10 mouse cellular contexts compared by ENCODE assay signal in the genomic region with DNA sequence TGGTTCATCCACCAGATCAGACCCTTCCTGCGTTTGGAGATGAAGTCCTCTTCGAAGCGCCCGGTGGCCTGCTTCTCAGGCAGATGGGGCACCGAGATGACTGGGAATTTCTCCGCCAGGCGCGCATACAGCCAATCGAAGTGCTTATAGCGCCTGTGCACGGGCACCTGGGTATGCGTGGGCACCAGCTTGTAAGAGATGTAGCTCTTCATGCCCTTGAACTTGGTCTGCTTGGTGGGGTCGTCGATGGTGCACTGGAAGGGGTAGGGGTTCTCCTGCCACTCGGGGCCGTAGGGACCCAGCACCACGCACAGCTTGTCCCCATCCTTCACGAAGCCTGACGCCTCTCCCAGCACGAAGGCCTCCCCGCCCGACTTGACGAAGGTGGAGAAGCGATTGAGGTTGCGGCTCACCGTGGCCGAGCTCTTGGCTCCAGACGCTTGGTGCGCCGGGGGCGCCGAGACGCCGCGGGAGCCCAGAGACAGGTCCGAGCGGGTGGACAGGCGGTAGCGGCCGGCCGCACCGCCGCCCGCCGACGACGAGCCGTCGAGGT. TPM values are rescaled to one million over a fixed set of nuclear protein-coding genes. Genes with fewer than 3 reads are reported as not detected.
DNase-seq lines count a peak whose midpoint lies in the region; ATAC-seq and TF ChIP-seq lines count a peak whose summit lies in the region.
"Had no signal": no experiment of that assay in that cellular context is flagged by ENCODE, and none has a peak within 500 bp of the region (broad histone marks: within the 10 kb centered on the region; RNA-seq: fewer than 3 reads in every experiment).

No protein-coding gene starts in this region.

- WGBS in forebrain, embryonic 15.5 days: 11% methylated on average over 49 of the region's 49 CpGs
- WGBS in limb, embryonic 10.5 days: 9% methylated on average over 49 of the region's 49 CpGs

- no peaks in the 10 kb centered on the region for H3K36me3 ChIP-seq in forebrain, embryonic 15.5 days
- peaks cover 7% of the 10 kb centered on the region for H3K36me3 ChIP-seq in limb, embryonic 10.5 days

- peak; percentile 44 to 45 for DNase-seq in left cerebral cortex, postnatal 36 days (ENCODE audit: low spot score in 2 of 2)
- no peak for DNase-seq in left cerebral cortex, postnatal 14 days (ENCODE audit: low spot score in 2 of 2)
- DNase-seq in limb, embryonic 10.5 days (ENCODE audit: low spot score): peak; percentile 72
- peak; percentile 69 for DNase-seq in neural tube, embryonic 10.5 days (ENCODE audit: extremely low spot score, low spot score)
- DNase-seq in frontal cortex, postnatal 14 days (ENCODE audit: low spot score in 2 of 2): no peak
- DNase-seq in adrenal gland, postnatal 25 days: no peak

- H3K27me3 ChIP-seq in forebrain, embryonic 15.5 days: no peaks in the 10 kb centered on the region
- no peaks in the 10 kb centered on the region for H3K27me3 ChIP-seq in limb, embryonic 10.5 days (ENCODE audit: low read depth, poor library complexity, severe bottlenecking)

- TF ChIP-seq POLR2A in bone marrow macrophage, adult 2 months (IDR thresholded peaks at IDR 0.05; ENCODE audit: borderline replicate concordance, low read depth, low read length): no peak

- intact Hi-C loops in left cerebral cortex, postnatal 36 days (cut with DNase I): loop anchor here (5.0 to 10.0 kb wide), 3 partner anchors 200 to 573 kb away; a partner anchor contains a TSS
- intact Hi-C loops in left cerebral cortex, postnatal 14 days (cut with DNase I): loop anchor here (5.0 to 10.0 kb wide), 4 partner anchors 130 to 573 kb away; a partner anchor contains a TSS

- H3K4me2 ChIP-seq in forebrain, embryonic 15.5 days (replicated peaks): peak overlapping the region; percentile 90

- H3K4me3 ChIP-seq in bone marrow macrophage, adult 2 months (ENCODE audit: insufficient read depth, low read length): peak overlapping the region; percentile 83
- H3K4me3 ChIP-seq in forebrain, embryonic 15.5 days: peak overlapping the region; percentile 95
- peak overlapping the region; percentile 65 for H3K4me3 ChIP-seq in limb, embryonic 10.5 days

- peak overlapping the region; percentile 80 for H3K27ac ChIP-seq in bone marrow macrophage, adult 2 months (ENCODE audit: insufficient read depth, low read depth, low read length)
- peak overlapping the region; percentile 94 for H3K27ac ChIP-seq in forebrain, embryonic 15.5 days (replicated peaks)
- H3K27ac ChIP-seq in limb, embryonic 10.5 days: peak overlapping the region; percentile 93

- peaks cover 10% of the 10 kb centered on the region for H3K4me1 ChIP-seq in bone marrow macrophage, adult 2 months (ENCODE audit: control insufficient read depth, insufficient read depth, low read length)
- H3K4me1 ChIP-seq in forebrain, embryonic 15.5 days: peaks cover 49% of the 10 kb centered on the region
- H3K4me1 ChIP-seq in limb, embryonic 10.5 days: peaks cover 68% of the 10 kb centered on the region

- no peaks in the 10 kb centered on the region for H3K9me3 ChIP-seq in forebrain, embryonic 15.5 days
- no peaks in the 10 kb centered on the region for H3K9me3 ChIP-seq in limb, embryonic 10.5 days (replicated peaks)

- ATAC-seq in forebrain, embryonic 15.5 days (replicated peaks): peak; percentile 11

- no peak for TF ChIP-seq CTCF in bone marrow macrophage, adult 2 months (IDR thresholded peaks at IDR 0.05; ENCODE audit: low read depth, low read length)

- peak overlapping the region; percentile 97 for H3K9ac ChIP-seq in forebrain, embryonic 15.5 days (replicated peaks)

RNA-seq across cellular contexts. Expression of a gene that starts 0.9 kb away (rescaled TPM):
- 10 to 100 TPM; 22.9 to 23.8 TPM for total RNA-seq in left cerebral cortex, postnatal 36 days (2021)
- 10 to 100 TPM; 22.8 to 24.6 TPM for total RNA-seq in left cerebral cortex, postnatal 14 days (2021)
- 27.1 and 29.8 TPM in 2 replicates for polyA plus RNA-seq in bone marrow macrophage, adult 2 months (2012; ENCODE audit: insufficient read depth, insufficient read length, missing spikeins)
- 11.6 and 12.0 TPM in 2 replicates for polyA plus RNA-seq in forebrain, embryonic 15.5 days (2015; fragmentation: Nextera tagmentation; extraction: Ambion mirVana)
- polyA plus RNA-seq in limb, embryonic 10.5 days (2016; fragmentation: Nextera tagmentation; extraction: Ambion mirVana): 21.6 and 22.5 TPM in 2 replicates
- 21.2 and 23.2 TPM in 2 replicates for total RNA-seq in adrenal gland, postnatal 25 days (2021)

RNA-seq across cellular contexts. Expression of a gene that starts 46.1 kb away (rescaled TPM):
- total RNA-seq in left cerebral cortex, postnatal 36 days (2021): 1 to 10 TPM; 9.1 to 9.6 TPM
- total RNA-seq in left cerebral cortex, postnatal 14 days (2021): 10 to 100 TPM in 1 of 2 experiments, 1 to 10 TPM in 1; 9.8 to 14.5 TPM
- polyA plus RNA-seq in bone marrow macrophage, adult 2 months (2012; ENCODE audit: insufficient read depth, insufficient read length, missing spikeins): not detected in 2 replicates
- polyA plus RNA-seq in forebrain, embryonic 15.5 days (2015; fragmentation: Nextera tagmentation; extraction: Ambion mirVana): 1.1 and 1.2 TPM in 2 replicates
- not detected in 2 replicates for polyA plus RNA-seq in limb, embryonic 10.5 days (2016; fragmentation: Nextera tagmentation; extraction: Ambion mirVana)
- not detected in 2 replicates for total RNA-seq in adrenal gland, postnatal 25 days (2021)
- total RNA-seq: common myeloid progenitor, adult 5-6 weeks; neutrophil, adult 5-6 weeks had no signal

Comparison
In these comparisons a context has a peak if more than half of its experiments do, and no peak if none do; other contexts are left out.
1. DNase-seq: peak in left cerebral cortex, postnatal 36 days (2 of 2), limb, embryonic 10.5 days (single experiment) and neural tube, embryonic 10.5 days (single experiment); none in left cerebral cortex, postnatal 14 days (0 of 2), frontal cortex, postnatal 14 days (0 of 2) and adrenal gland, postnatal 25 days (single experiment).
2. RNA of a gene that starts 46.1 kb away (total RNA-seq): 9.8 to 14.5 TPM in left cerebral cortex, postnatal 14 days and 9.1 to 9.6 TPM in left cerebral cortex, postnatal 36 days; not detected in adrenal gland, postnatal 25 days; every median in the first group is over 10 times any median in the second.
3. Peak in every context shown above with its lines, with median percentiles within 50 percentile points of each other: H3K27ac ChIP-seq and H3K4me3 ChIP-seq.